Mouse (Mus musculus) lung, postnatal 0 days (tissue): Measurements from ENCODE around the gene Atp5h.

ENCODE experiments used
- CTCF ChIP-seq: IDR thresholded peaks from 2 replicates; pipeline ENCODE4 v1.5.1; 2016; ENCODE audit warnings: antibody characterized with exemption, mild to moderate bottlenecking
- EP300 ChIP-seq: IDR thresholded peaks from 2 replicates; pipeline ENCODE4 v1.6.1; 2016; ENCODE audit warnings: antibody characterized with exemption, mild to moderate bottlenecking, control low read depth

- TF ChIP-seq CTCF: no peak
- no peak for TF ChIP-seq EP300
Measured at GRCm38 (mm10) chr11:115457405-115457804, 37.6 kb upstream of the Atp5h start.
